Mouse (Mus musculus): Measurements from ENCODE around the gene Gpc2.

GRCm38 (mm10) chr5:138233778-138234177, 46.0 kb downstream of the Gpc2 start:
- no peak for TF ChIP-seq CTCF (IDR thresholded peaks at IDR 0.05; ENCODE audit: control insufficient read depth, insufficient read depth, insufficient replicate concordance, low read depth, low read length)
- no peak for TF ChIP-seq POLR2A (IDR thresholded peaks at IDR 0.05; ENCODE audit: control insufficient read depth, low read depth, low read length)

All from testis, adult 2 months (tissue).